In genomic region chr7:45560843-45561623, GRCm38 (mm10) we compare ENCODE assay signal across 7 mouse cellular contexts. TPM values are rescaled to one million over a fixed set of nuclear protein-coding genes. Genes with fewer than 3 reads are reported as not detected.
DNase-seq lines count a peak whose midpoint lies in the region; ATAC-seq lines count a peak whose summit lies in the region.

No protein-coding gene starts in this region.

- peaks cover 10% of the 10 kb centered on the region for H3K27me3 ChIP-seq in megakaryocyte, embryonic 14.5 days (replicated peaks)

- H3K4me3 ChIP-seq in megakaryocyte, embryonic 14.5 days (replicated peaks), result peak overlapping the region; percentile 83

- H3K9me3 ChIP-seq in megakaryocyte, embryonic 14.5 days, result no peaks in the 10 kb centered on the region

- H3K4me1 ChIP-seq in megakaryocyte, embryonic 14.5 days, result peaks cover 61% of the 10 kb centered on the region

- DNase-seq in gastrocnemius, postnatal 10 days, result peak; percentile 78
- peak; percentile 88 for DNase-seq in induced T-regulatory cell, adult 2 months (ENCODE audit: low read depth)
- peak; percentile 50 to 81 for DNase-seq in left cerebral cortex, adult 8-10 months (ENCODE audit: low spot score in 2 of 2)
- peak; percentile 74 for DNase-seq in right cerebral cortex, postnatal 14 days

- peak; percentile 80 for ATAC-seq in activated CD4-positive, CD25-positive, alpha-beta regulatory T cell, adult 4 months
- ATAC-seq in common myeloid progenitor, adult 5-6 weeks (replicated peaks; ENCODE audit: low read depth, poor library complexity, severe bottlenecking), result peak; percentile 80

- no peaks in the 10 kb centered on the region for H3K36me3 ChIP-seq in megakaryocyte, embryonic 14.5 days (replicated peaks; ENCODE audit: low read length)

RNA-seq across cellular contexts. Expression of gene Hsd17b14, which starts 6.3 kb away (rescaled TPM):
- not detected for polyA plus RNA-seq in activated CD4-positive, CD25-positive, alpha-beta regulatory T cell, adult 4 months (2017; shearing (Covaris generic))
- not detected in 2 replicates for total RNA-seq in common myeloid progenitor, adult 5-6 weeks (2017)
- total RNA-seq in gastrocnemius, postnatal 10 days (2021), result under 1 TPM in 1 of 2 experiments, not detected in 1; 0.19 TPM
- 1 to 10 TPM in 2 of 4 experiments, under 1 TPM in 1, not detected in 1; 0.72 to 2.6 (median 1.2) TPM for total RNA-seq in left cerebral cortex, adult 8-10 months (2022)
- 4.9 and 6.8 TPM in 2 replicates for polyA plus RNA-seq in megakaryocyte, embryonic 14.5 days (2012; ENCODE audit: insufficient read depth, low replicate concordance)

RNA-seq across cellular contexts. Expression of gene Bcat2, which starts 8.9 kb away (rescaled TPM):
- 10 to 100 TPM; 40.9 to 56.9 TPM for polyA plus RNA-seq in activated CD4-positive, CD25-positive, alpha-beta regulatory T cell, adult 4 months (2017; shearing (Covaris generic))
- 26.6 and 39.0 TPM in 2 replicates for total RNA-seq in common myeloid progenitor, adult 5-6 weeks (2017)
- 10 to 100 TPM; 24.0 to 25.2 TPM for total RNA-seq in gastrocnemius, postnatal 10 days (2021)
- total RNA-seq in left cerebral cortex, adult 8-10 months (2022), result 10 to 100 TPM; 19.3 to 21.1 (median 19.9) TPM
- polyA plus RNA-seq in megakaryocyte, embryonic 14.5 days (2012; ENCODE audit: insufficient read depth, low replicate concordance), result 20.6 and 56.4 TPM in 2 replicates

RNA-seq across cellular contexts. Expression of gene Plekha4, which starts 34.9 kb away (rescaled TPM):
- polyA plus RNA-seq in activated CD4-positive, CD25-positive, alpha-beta regulatory T cell, adult 4 months (2017; shearing (Covaris generic)), result under 1 TPM in 1 of 2 experiments, not detected in 1; 0.79 TPM
- total RNA-seq in common myeloid progenitor, adult 5-6 weeks (2017), result not detected in 2 replicates
- 10 to 100 TPM; 14.8 to 16.3 TPM for total RNA-seq in gastrocnemius, postnatal 10 days (2021)
- 1 to 10 TPM; 3.0 to 5.1 (median 4.0) TPM for total RNA-seq in left cerebral cortex, adult 8-10 months (2022)
- polyA plus RNA-seq in megakaryocyte, embryonic 14.5 days (2012; ENCODE audit: insufficient read depth, low replicate concordance), result 2.9 and 16.4 TPM in 2 replicates

RNA-seq across cellular contexts. Expression of gene Ppp1r15a, which starts 35.0 kb away (rescaled TPM):
- polyA plus RNA-seq in activated CD4-positive, CD25-positive, alpha-beta regulatory T cell, adult 4 months (2017; shearing (Covaris generic)), result 10 to 100 TPM; 27.5 to 33.4 TPM
- 122 and 193 TPM in 2 replicates for total RNA-seq in common myeloid progenitor, adult 5-6 weeks (2017)
- 10 to 100 TPM; 16.3 to 16.9 TPM for total RNA-seq in gastrocnemius, postnatal 10 days (2021)
- total RNA-seq in left cerebral cortex, adult 8-10 months (2022), result 10 to 100 TPM; 16.0 to 27.0 (median 22.4) TPM
- polyA plus RNA-seq in megakaryocyte, embryonic 14.5 days (2012; ENCODE audit: insufficient read depth, low replicate concordance), result 361 and 818 TPM in 2 replicates

RNA-seq across cellular contexts. Expression of gene Nucb1, which starts 50.8 kb away (rescaled TPM):
- 100 to 1,000 TPM; 103 to 130 TPM for polyA plus RNA-seq in activated CD4-positive, CD25-positive, alpha-beta regulatory T cell, adult 4 months (2017; shearing (Covaris generic))
- total RNA-seq in common myeloid progenitor, adult 5-6 weeks (2017), result 296 and 342 TPM in 2 replicates
- total RNA-seq in gastrocnemius, postnatal 10 days (2021), result 100 to 1,000 TPM; 121 to 137 TPM
- 100 to 1,000 TPM in 3 of 4 experiments, 10 to 100 TPM in 1; 97.8 to 121 (median 110) TPM for total RNA-seq in left cerebral cortex, adult 8-10 months (2022)
- 504 and 892 TPM in 2 replicates for polyA plus RNA-seq in megakaryocyte, embryonic 14.5 days (2012; ENCODE audit: insufficient read depth, low replicate concordance)

Comparison
In these comparisons a context has a peak if more than half of its experiments do, and no peak if none do; other contexts are left out.
1. Peak in every context shown above with its lines: DNase-seq, ATAC-seq and H3K4me3 ChIP-seq.